Mouse (Mus musculus) intestine, postnatal 0 days (tissue): ENCODE results near the gene Nedd1. TPM values are rescaled to one million over a fixed set of nuclear protein-coding genes. Genes with fewer than 3 reads are reported as not detected.

Experiments
- ATAC-seq: fragments of 200-750 bp; cut with Nextera tagmentation; 2 replicates; pipeline ENCODE4 v1.8.0; 2017; ENCODE audit warnings: mild to moderate bottlenecking, moderate TSS enrichment, moderate library complexity
- H3K27ac ChIP-seq: fragments of 300-500 bp; sonication (generic); 2 replicates; pipeline ENCODE4 v1.5.1; 2014; ENCODE audit warnings: mild to moderate bottlenecking, low read depth, low read length, moderate library complexity
- H3K27me3 ChIP-seq: fragments of 300-500 bp; sonication (generic); replicated peaks from 2 replicates; pipeline ENCODE4 v1.6.1; 2014; ENCODE audit warnings: low read length, mixed read lengths; ENCODE audit not compliant: control insufficient read depth, insufficient read depth
- H3K36me3 ChIP-seq: fragments of 300-500 bp; sonication (generic); 2 replicates; pipeline ENCODE4 v1.6.1; 2014; ENCODE audit warnings: mild to moderate bottlenecking, moderate library complexity; ENCODE audit not compliant: control insufficient read depth, insufficient read depth
- H3K4me1 ChIP-seq: fragments of 300-500 bp; sonication (generic); replicated peaks from 2 replicates; pipeline ENCODE4 v1.6.1; 2014; ENCODE audit warnings: antibody characterized with exemption, low read length, mixed read lengths; ENCODE audit not compliant: control insufficient read depth, insufficient read depth
- H3K4me2 ChIP-seq: fragments of 300-500 bp; sonication (generic); replicated peaks from 2 replicates; pipeline ENCODE4 v1.6.1; 2014; ENCODE audit warnings: low read depth, mild to moderate bottlenecking, moderate library complexity
- H3K4me3 ChIP-seq: fragments of 300-500 bp; sonication (generic); 2 replicates; pipeline ENCODE4 v1.5.1; 2014; ENCODE audit warnings: low read depth, low read length
- H3K9ac ChIP-seq: fragments of 300-500 bp; sonication (generic); 2 replicates; pipeline ENCODE4 v1.6.1; 2014; ENCODE audit warnings: mild to moderate bottlenecking, low read depth, low read length
- H3K9me3 ChIP-seq: fragments of 300-500 bp; sonication (generic); 2 replicates; pipeline ENCODE4 v1.6.1; 2016; ENCODE audit warnings: mixed run types; ENCODE audit not compliant: control insufficient read depth
- CTCF ChIP-seq: sonication (generic); IDR thresholded peaks from 2 replicates; pipeline ENCODE4 v1.5.1; 2016; ENCODE audit warnings: low read depth, mild to moderate bottlenecking, control low read depth, antibody characterized with exemption, moderate library complexity
- WGBS: fragments of 180-500 bp; shearing (Covaris S2); extraction: QIAGEN DNeasy Blood & Tissue Kit; methylation state at CpG from one replicate; pipeline ENCODE4 v1.1.7; 2014; 5-methylcytosine and 5-hydroxymethylcytosine counted together
- polyA plus RNA-seq: library from polyadenylated mRNA; unstranded; fragments of >200 nt; fragmentation: Nextera tagmentation; extraction: Ambion mirVana; gene quantifications from 2 replicates; pipeline ENCODE4 v1.2.1, GENCODE M21; 2015

The Nedd1 gene
- polyA plus RNA-seq, 1 experiment from 2014 or later = 13.8 TPM

- TF ChIP-seq CTCF = no peak
- Histone ChIP-seq H3K4me3 (no peak overlapping the region), H3K27me3 (no peaks in the 10 kb centered on the region), H3K9me3 (no peaks in the 10 kb centered on the region), H3K27ac (no peak overlapping the region), H3K4me1 (no peaks in the 10 kb centered on the region), H3K4me2 (no peak overlapping the region), H3K36me3 (no peaks in the 10 kb centered on the region), H3K9ac (no peak overlapping the region)
- WGBS = 89% methylated on average over 4 of the region's 4 CpGs
- no peak for ATAC-seq
These were observed 47.2 kb downstream of the Nedd1 start for GRCm38 (mm10) chr10:92675056-92675455.

GRCm38 (mm10) chr10:92671906-92672305 lies 50.3 kb downstream of the Nedd1 start:
- Histone ChIP-seq H3K4me1 (no peaks in the 10 kb centered on the region), H3K4me3 (no peak overlapping the region), H3K27ac (no peak overlapping the region), H3K9me3 (no peaks in the 10 kb centered on the region), H3K36me3 (no peaks in the 10 kb centered on the region), H3K9ac (no peak overlapping the region), H3K27me3 (no peaks in the 10 kb centered on the region), H3K4me2 (no peak overlapping the region)
- WGBS = 92% methylated on average over 4 of the region's 4 CpGs
- no peak for TF ChIP-seq CTCF
- ATAC-seq = no peak

- no peak overlapping the region for H3K4me3 ChIP-seq
- H3K9me3 ChIP-seq = no peaks in the 10 kb centered on the region
- no peaks in the 10 kb centered on the region for H3K27me3 ChIP-seq
- 88% methylated on average over 5 of the region's 5 CpGs for WGBS
- H3K4me2 ChIP-seq = no peak overlapping the region
- ATAC-seq = no peak
- TF ChIP-seq CTCF = no peak
- no peak overlapping the region for H3K9ac ChIP-seq
- no peaks in the 10 kb centered on the region for H3K36me3 ChIP-seq
- H3K27ac ChIP-seq = no peak overlapping the region
- H3K4me1 ChIP-seq = no peaks in the 10 kb centered on the region
These were observed 56.9 kb downstream of the Nedd1 start for GRCm38 (mm10) chr10:92665287-92665686.

DNA sequence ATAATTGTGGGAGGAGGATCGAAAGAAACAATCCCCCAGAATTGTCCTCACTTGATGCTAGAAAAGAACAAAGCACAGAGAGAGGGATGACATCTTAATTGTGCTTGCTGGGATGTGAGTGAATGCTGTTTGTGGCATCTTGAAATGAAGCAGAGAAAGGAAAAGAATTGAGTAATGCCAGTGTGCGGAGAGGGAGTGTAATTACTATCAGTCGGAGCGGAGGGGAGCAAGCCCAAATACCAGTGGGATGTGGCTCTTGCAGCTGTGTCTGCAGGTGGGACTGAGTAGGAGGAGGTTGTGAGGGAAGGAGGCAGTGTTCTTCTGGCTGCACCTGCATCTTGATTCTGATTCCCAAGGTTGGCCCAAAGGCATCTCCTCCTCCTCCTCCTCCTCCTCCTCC lies 69.0 kb downstream of the Nedd1 start:
- TF ChIP-seq CTCF = no peak
- no peaks in the 10 kb centered on the region for H3K9me3 ChIP-seq
- H3K9ac ChIP-seq = no peak overlapping the region
- H3K36me3 ChIP-seq = no peaks in the 10 kb centered on the region
- whole genome bisulfite sequencing = 79% methylated on average over 4 of the region's 4 CpGs
- no peak overlapping the region for H3K27ac ChIP-seq
- no peak overlapping the region for H3K4me3 ChIP-seq
- H3K27me3 ChIP-seq = no peaks in the 10 kb centered on the region
- ATAC-seq = no peak
- no peak overlapping the region for H3K4me2 ChIP-seq
- no peaks in the 10 kb centered on the region for H3K4me1 ChIP-seq

DNA sequence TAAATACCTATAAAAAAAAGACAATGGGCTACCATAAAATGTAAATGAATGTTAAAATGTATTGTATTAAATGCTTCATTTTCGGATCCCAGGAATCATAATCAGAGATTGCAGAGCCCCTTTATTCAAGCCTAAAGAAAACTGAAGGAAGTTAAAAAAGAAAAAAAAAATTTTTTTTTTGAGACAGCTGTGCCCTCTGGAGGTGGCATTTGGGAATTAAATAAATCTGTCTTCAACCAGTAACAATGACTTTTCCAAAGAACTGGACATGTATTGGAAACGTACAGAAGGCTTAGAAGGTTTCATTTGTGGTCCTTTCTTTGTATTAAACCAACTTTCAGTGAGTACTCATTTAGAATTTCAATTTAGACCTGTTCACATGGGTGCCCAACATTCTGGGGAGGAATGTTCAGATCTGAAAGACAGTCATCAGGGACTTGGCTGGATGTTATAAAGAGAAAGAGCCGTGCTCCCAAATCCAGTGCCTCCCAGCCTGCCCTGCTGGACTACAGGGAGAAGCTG lies 69.8 kb downstream of the Nedd1 start:
- H3K27ac ChIP-seq = no peak overlapping the region
- no peaks in the 10 kb centered on the region for H3K4me1 ChIP-seq
- no peak overlapping the region for H3K4me3 ChIP-seq
- no peak overlapping the region for H3K9ac ChIP-seq
- no peaks in the 10 kb centered on the region for H3K36me3 ChIP-seq
- H3K4me2 ChIP-seq = no peak overlapping the region
- 35% methylated on average over 3 of the region's 3 CpGs for WGBS
- TF ChIP-seq CTCF = peak; percentile 49
- ATAC-seq = no peak
- H3K9me3 ChIP-seq = no peaks in the 10 kb centered on the region
- H3K27me3 ChIP-seq = no peaks in the 10 kb centered on the region

GRCm38 (mm10) chr10:92651266-92651665 lies 71.0 kb downstream of the Nedd1 start:
- no peak for TF ChIP-seq CTCF
- no peak for ATAC-seq
- H3K27me3 ChIP-seq = no peaks in the 10 kb centered on the region
- H3K9ac ChIP-seq = no peak overlapping the region
- no peak overlapping the region for H3K27ac ChIP-seq
- H3K4me2 ChIP-seq = no peak overlapping the region
- WGBS = 95% methylated on average over 3 of the region's 3 CpGs
- H3K9me3 ChIP-seq = no peaks in the 10 kb centered on the region
- H3K4me3 ChIP-seq = no peak overlapping the region
- H3K4me1 ChIP-seq = no peaks in the 10 kb centered on the region
- no peaks in the 10 kb centered on the region for H3K36me3 ChIP-seq

GRCm38 (mm10) chr10:92649096-92649495 lies 73.1 kb downstream of the Nedd1 start:
- TF ChIP-seq CTCF = no peak
- H3K4me1 ChIP-seq = no peaks in the 10 kb centered on the region
- no peaks in the 10 kb centered on the region for H3K9me3 ChIP-seq
- no peak overlapping the region for H3K9ac ChIP-seq
- 67% methylated on average over 8 of the region's 8 CpGs for WGBS
- H3K4me3 ChIP-seq = no peak overlapping the region
- H3K4me2 ChIP-seq = no peak overlapping the region
- no peaks in the 10 kb centered on the region for H3K27me3 ChIP-seq
- no peak for ATAC-seq
- no peak overlapping the region for H3K27ac ChIP-seq
- H3K36me3 ChIP-seq = no peaks in the 10 kb centered on the region
